Mouse (Mus musculus) embryonic facial prominence, embryonic 10.5 days (tissue): ENCODE measurements at regions not wholly inside any gene's neighbourhood (a gene's known extent, or its start where the extent isn't known, plus 50 kb on each side); places are given as distances from the start of the nearest gene placed in this dataset.

Experiments used
- DNase-seq: peaks from one replicate; pipeline ENCODE4 v3.0.0-alpha.2; 2017; ENCODE audit warnings: low spot score
- H3K27ac ChIP-seq: fragments of 300-500 bp; sonication (generic); replicated peaks from 2 replicates; pipeline ENCODE4 v1.5.1; 2016; ENCODE audit warnings: mild to moderate bottlenecking
- H3K27me3 ChIP-seq: fragments of 300-500 bp; sonication (generic); replicated peaks from 2 replicates; pipeline ENCODE4 v1.6.1; 2016; ENCODE audit warnings: low read depth, mild to moderate bottlenecking; ENCODE audit not compliant: poor library complexity, severe bottlenecking
- H3K36me3 ChIP-seq: fragments of 300-500 bp; sonication (generic); replicated peaks from 2 replicates; pipeline ENCODE4 v1.6.1; 2016; ENCODE audit warnings: mild to moderate bottlenecking, moderate library complexity
- H3K4me1 ChIP-seq: fragments of 300-500 bp; sonication (generic); 2 replicates; pipeline ENCODE4 v1.6.1; 2016
- H3K4me3 ChIP-seq: fragments of 300-500 bp; sonication (generic); 2 replicates; pipeline ENCODE4 v1.5.1; 2016; ENCODE audit warnings: mild to moderate bottlenecking, moderate library complexity
- H3K9me3 ChIP-seq: fragments of 300-500 bp; sonication (generic); 2 replicates; pipeline ENCODE4 v1.6.1; 2016; ENCODE audit warnings: mild to moderate bottlenecking
- WGBS: fragments of 180-500 bp; shearing (Covaris S2); methylation state at CpG from one replicate; pipeline ENCODE4 v1.1.7; 2016; 5-methylcytosine and 5-hydroxymethylcytosine counted together

GRCm38 (mm10) chr8:28117997-28118778, 670.7 kb downstream of the Poteg start:
- H3K9me3 ChIP-seq: no peaks in the 10 kb centered on the region
- H3K36me3 ChIP-seq: no peaks in the 10 kb centered on the region
- H3K27ac ChIP-seq: no peak overlapping the region
- H3K27me3 ChIP-seq: no peaks in the 10 kb centered on the region
- 72% methylated on average over 7 of the region's 7 CpGs for WGBS
- H3K4me1 ChIP-seq: 0 out of 2 replicates have a peak, but pooled peaks cover 6% of the 10 kb centered on the region
- no peak overlapping the region for H3K4me3 ChIP-seq
- DNase-seq: no peak

- H3K27me3 ChIP-seq: no peaks in the 10 kb centered on the region
- H3K4me3 ChIP-seq: no peak overlapping the region
- H3K4me1 ChIP-seq: no peaks in the 10 kb centered on the region
- H3K9me3 ChIP-seq: no peaks in the 10 kb centered on the region
- no peak overlapping the region for H3K27ac ChIP-seq
- WGBS: 64% methylated on average over 3 of the region's 3 CpGs
- no peaks in the 10 kb centered on the region for H3K36me3 ChIP-seq
- DNase-seq: no peak
Observed at GRCm38 (mm10) chr8:28125021-28125420, 677.6 kb downstream of the Poteg start.

- 51% methylated on average over 3 of the region's 3 CpGs for WGBS
Observed at GRCm38 (mm10) chr8:28141916-28142315, 694.4 kb downstream of the Poteg start.

GRCm38 (mm10) chr8:28148599-28149452, 701.4 kb downstream of the Poteg start:
- Histone ChIP-seq H3K9me3 (no peaks in the 10 kb centered on the region), H3K27ac (no peak overlapping the region), H3K4me3 (no peak overlapping the region), H3K4me1 (peaks cover 3% of the 10 kb centered on the region; the same call in 1 of the 2 replicates), H3K27me3 (no peaks in the 10 kb centered on the region), H3K36me3 (no peaks in the 10 kb centered on the region)
- peak; percentile 24 for DNase-seq
- WGBS: 81% methylated on average over 14 of the region's 14 CpGs

More at GRCm38 (mm10) chr8:28141916-28142315, 694.4 kb downstream of the Poteg start:
- H3K4me1 ChIP-seq: no peaks in the 10 kb centered on the region
- H3K9me3 ChIP-seq: no peaks in the 10 kb centered on the region
- no peaks in the 10 kb centered on the region for H3K36me3 ChIP-seq
- no peaks in the 10 kb centered on the region for H3K27me3 ChIP-seq
- H3K27ac ChIP-seq: no peak overlapping the region
- DNase-seq: no peak
- no peak overlapping the region for H3K4me3 ChIP-seq

GRCm38 (mm10) chr8:28149453-28149767, 701.9 kb downstream of the Poteg start:
- H3K9me3 ChIP-seq: no peaks in the 10 kb centered on the region
- DNase-seq: no peak
- no peak overlapping the region for H3K4me3 ChIP-seq
- H3K4me1 ChIP-seq: peaks cover 3% of the 10 kb centered on the region; the same call in 1 of the 2 replicates
- no peaks in the 10 kb centered on the region for H3K27me3 ChIP-seq
- 91% methylated on average over 3 of the region's 3 CpGs for WGBS
- no peaks in the 10 kb centered on the region for H3K36me3 ChIP-seq
- H3K27ac ChIP-seq: no peak overlapping the region

- H3K9me3 ChIP-seq: no peaks in the 10 kb centered on the region
- DNase-seq: no peak
- no peak overlapping the region for H3K4me3 ChIP-seq
- H3K36me3 ChIP-seq: no peaks in the 10 kb centered on the region
- no peaks in the 10 kb centered on the region for H3K27me3 ChIP-seq
- no peak overlapping the region for H3K27ac ChIP-seq
- H3K4me1 ChIP-seq: no peaks in the 10 kb centered on the region
- WGBS: 85% methylated on average over 4 of the region's 4 CpGs
Observed at GRCm38 (mm10) chr8:28160651-28161050, 713.2 kb downstream of the Poteg start.

- peaks cover 18% of the 10 kb centered on the region for H3K4me1 ChIP-seq
- WGBS: 44% methylated on average over 1 of the region's 1 CpGs
- peak overlapping the region; percentile 57 for H3K27ac ChIP-seq
- no peak overlapping the region for H3K4me3 ChIP-seq
- no peaks in the 10 kb centered on the region for H3K36me3 ChIP-seq
- no peaks in the 10 kb centered on the region for H3K9me3 ChIP-seq
- H3K27me3 ChIP-seq: no peaks in the 10 kb centered on the region
- DNase-seq: peak; percentile 17
Observed at GRCm38 (mm10) chr8:28168036-28168435, 720.6 kb downstream of the Poteg start.

- no peaks in the 10 kb centered on the region for H3K9me3 ChIP-seq
- no peak overlapping the region for H3K4me3 ChIP-seq
- no peak overlapping the region for H3K27ac ChIP-seq
- H3K36me3 ChIP-seq: no peaks in the 10 kb centered on the region
- no peaks in the 10 kb centered on the region for H3K27me3 ChIP-seq
- H3K4me1 ChIP-seq: peaks cover 14% of the 10 kb centered on the region
- WGBS: 58% methylated on average over 4 of the region's 4 CpGs
- DNase-seq: no peak
Observed at GRCm38 (mm10) chr8:28171456-28171855, 724.0 kb downstream of the Poteg start.

- H3K4me3 ChIP-seq: no peak overlapping the region
- H3K9me3 ChIP-seq: no peaks in the 10 kb centered on the region
- H3K36me3 ChIP-seq: no peaks in the 10 kb centered on the region
- H3K27ac ChIP-seq: no peak overlapping the region
- no peak for DNase-seq
- H3K4me1 ChIP-seq: no peaks in the 10 kb centered on the region
- no peaks in the 10 kb centered on the region for H3K27me3 ChIP-seq
- WGBS: 79% methylated on average over 1 of the region's 1 CpGs
Observed at GRCm38 (mm10) chr8:28195943-28196342, 748.5 kb downstream of the Poteg start.

GRCm38 (mm10) chr8:28235562-28235961, 788.1 kb downstream of the Poteg start:
- Histone ChIP-seq H3K9me3 (no peaks in the 10 kb centered on the region), H3K4me1 (0 out of 2 replicates have a peak, but pooled peaks cover 5% of the 10 kb centered on the region), H3K27ac (no peak overlapping the region), H3K4me3 (no peak overlapping the region), H3K36me3 (no peaks in the 10 kb centered on the region), H3K27me3 (no peaks in the 10 kb centered on the region)
- WGBS: 81% methylated on average over 5 of the region's 5 CpGs
- no peak for DNase-seq

GRCm38 (mm10) chr8:28239411-28239810, 791.9 kb downstream of the Poteg start:
- H3K9me3 ChIP-seq: no peaks in the 10 kb centered on the region
- DNase-seq: no peak
- 84% methylated on average over 7 of the region's 7 CpGs for WGBS

GRCm38 (mm10) chr8:28252399-28253240, 805.1 kb downstream of the Poteg start:
- 51% methylated on average over 9 of the region's 9 CpGs for WGBS
- 0 out of 2 replicates have a peak, but pooled peaks cover 3% of the 10 kb centered on the region for H3K4me1 ChIP-seq
- H3K4me3 ChIP-seq: no peak overlapping the region
- no peaks in the 10 kb centered on the region for H3K36me3 ChIP-seq
- H3K9me3 ChIP-seq: no peaks in the 10 kb centered on the region
- H3K27ac ChIP-seq: no peak overlapping the region
- DNase-seq: peak; percentile 8
- no peaks in the 10 kb centered on the region for H3K27me3 ChIP-seq

More at GRCm38 (mm10) chr8:28239411-28239810, 791.9 kb downstream of the Poteg start:
- H3K27ac ChIP-seq: no peak overlapping the region
- no peaks in the 10 kb centered on the region for H3K36me3 ChIP-seq
- H3K27me3 ChIP-seq: no peaks in the 10 kb centered on the region
- no peak overlapping the region for H3K4me3 ChIP-seq
- H3K4me1 ChIP-seq: 0 out of 2 replicates have a peak, but pooled peaks cover 5% of the 10 kb centered on the region
